Mouse (Mus musculus): ENCODE results near the gene Iqsec1. TPM values are rescaled to one million over a fixed set of nuclear protein-coding genes. Genes with fewer than 3 reads are reported as not detected.

Iqsec1 gene
- polyA plus RNA-seq, 1 experiment from 2014 or later: 14.6 TPM

GRCm38 (mm10) chr6:90725526-90725925 lies 263.0 kb downstream of the Iqsec1 start:
- no peaks in the 10 kb centered on the region for H3K9me3 ChIP-seq (ENCODE audit: control insufficient read depth, low read length)
- H3K27me3 ChIP-seq (ENCODE audit: control insufficient read depth, insufficient read depth, low read length): no peaks in the 10 kb centered on the region
- ATAC-seq (ENCODE audit: low FRiP score): peak; percentile 63
- H3K9ac ChIP-seq (ENCODE audit: low read length): peak overlapping the region; percentile 5; the same call in 1 of the 2 replicates
- H3K4me2 ChIP-seq: no peak overlapping the region
- H3K4me1 ChIP-seq (ENCODE audit: control insufficient read depth, insufficient read depth, low read length): peaks cover 12% of the 10 kb centered on the region
- no peak overlapping the region for H3K4me3 ChIP-seq (ENCODE audit: low read depth, low read length)
- WGBS: 73% methylated on average over 1 of the region's 1 CpGs
- H3K36me3 ChIP-seq (ENCODE audit: control insufficient read depth, insufficient read depth, low read length): no peaks in the 10 kb centered on the region
- H3K27ac ChIP-seq (ENCODE audit: low read depth, low read length): peak overlapping the region; percentile 44; the same call in 1 of the 2 replicates
- no peak for DNase-seq (ENCODE audit: low spot score, missing footprints)

DNA sequence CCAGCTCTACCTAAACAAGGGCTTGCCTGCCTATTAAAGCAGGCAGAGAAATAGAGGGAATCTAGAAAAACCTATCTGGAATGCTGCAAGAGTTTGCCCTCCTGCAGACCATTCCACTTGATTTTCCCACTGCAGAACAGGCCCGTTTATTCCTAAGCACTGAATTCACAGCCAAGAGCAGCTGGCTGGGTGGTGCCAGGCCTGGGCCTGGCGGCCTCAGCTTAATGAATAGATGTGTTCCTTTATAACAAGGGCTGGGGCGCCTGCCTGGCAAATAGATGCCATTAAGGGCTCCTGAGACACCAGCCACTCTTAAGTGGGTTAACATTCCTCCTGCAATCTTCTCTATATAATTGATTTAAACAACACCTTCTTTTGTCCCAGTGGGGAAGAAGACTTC lies 265.5 kb downstream of the Iqsec1 start:
- ATAC-seq (ENCODE audit: low FRiP score) (no peak), DNase-seq (ENCODE audit: low spot score, missing footprints) (no peak)
- 83% methylated on average over 3 of the region's 3 CpGs for WGBS
- H3K36me3 ChIP-seq (ENCODE audit: control insufficient read depth, insufficient read depth, low read length): no peaks in the 10 kb centered on the region
- no peak overlapping the region for H3K4me2 ChIP-seq
- H3K27me3 ChIP-seq (ENCODE audit: control insufficient read depth, insufficient read depth, low read length): no peaks in the 10 kb centered on the region
- no peaks in the 10 kb centered on the region for H3K9me3 ChIP-seq (ENCODE audit: control insufficient read depth, low read length)
- H3K9ac ChIP-seq (ENCODE audit: low read length): no peak overlapping the region
- H3K4me3 ChIP-seq (ENCODE audit: low read depth, low read length): no peak overlapping the region
- H3K4me1 ChIP-seq (ENCODE audit: control insufficient read depth, insufficient read depth, low read length): peaks cover 12% of the 10 kb centered on the region
- H3K27ac ChIP-seq (ENCODE audit: low read depth, low read length): no peak overlapping the region

- H3K4me1 ChIP-seq (ENCODE audit: control insufficient read depth, insufficient read depth, low read length): peaks cover 12% of the 10 kb centered on the region
- H3K4me2 ChIP-seq: no peak overlapping the region
- H3K36me3 ChIP-seq (ENCODE audit: control insufficient read depth, insufficient read depth, low read length): no peaks in the 10 kb centered on the region
- H3K4me3 ChIP-seq (ENCODE audit: low read depth, low read length): no peak overlapping the region
- 64% methylated on average over 5 of the region's 5 CpGs for WGBS
- no peak overlapping the region for H3K27ac ChIP-seq (ENCODE audit: low read depth, low read length)
- no peaks in the 10 kb centered on the region for H3K9me3 ChIP-seq (ENCODE audit: control insufficient read depth, low read length)
- H3K9ac ChIP-seq (ENCODE audit: low read length): no peak overlapping the region
- no peak for DNase-seq (ENCODE audit: low spot score, missing footprints)
- no peak for ATAC-seq (ENCODE audit: low FRiP score)
- H3K27me3 ChIP-seq (ENCODE audit: control insufficient read depth, insufficient read depth, low read length): no peaks in the 10 kb centered on the region
These were observed 267.3 kb downstream of the Iqsec1 start for GRCm38 (mm10) chr6:90720996-90721746.

DNA sequence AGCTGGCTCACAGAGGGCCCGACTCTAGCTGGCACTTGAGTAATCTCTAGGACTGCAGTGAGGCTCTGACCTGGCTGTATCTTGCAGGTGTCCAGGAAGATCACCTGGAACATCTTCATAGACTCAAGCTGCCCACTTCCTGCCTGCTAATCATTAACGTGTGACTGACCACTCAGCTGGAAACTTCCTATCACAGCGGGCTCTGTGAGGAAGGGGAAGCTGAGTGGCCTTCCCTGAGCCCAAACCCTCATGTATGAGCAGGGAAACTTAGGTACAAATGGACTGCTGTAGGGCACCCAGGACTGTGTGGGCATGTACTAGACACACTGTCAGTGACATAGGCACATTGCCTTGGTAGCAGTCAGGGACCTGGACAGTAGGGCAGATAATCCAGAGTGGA lies 268.3 kb downstream of the Iqsec1 start:
- Histone ChIP-seq H3K4me1 (ENCODE audit: control insufficient read depth, insufficient read depth, low read length) (peaks cover 12% of the 10 kb centered on the region), H3K4me3 (ENCODE audit: low read depth, low read length) (no peak overlapping the region), H3K27me3 (ENCODE audit: control insufficient read depth, insufficient read depth, low read length) (no peaks in the 10 kb centered on the region), H3K27ac (ENCODE audit: low read depth, low read length) (no peak overlapping the region), H3K9me3 (ENCODE audit: control insufficient read depth, low read length) (no peaks in the 10 kb centered on the region), H3K36me3 (ENCODE audit: control insufficient read depth, insufficient read depth, low read length) (no peaks in the 10 kb centered on the region), H3K9ac (ENCODE audit: low read length) (no peak overlapping the region), H3K4me2 (no peak overlapping the region)
- DNase-seq (ENCODE audit: low spot score, missing footprints) (no peak), ATAC-seq (ENCODE audit: low FRiP score) (no peak)
- WGBS: 79% methylated on average over 3 of the region's 3 CpGs

GRCm38 (mm10) chr6:90719402-90719801 lies 269.1 kb downstream of the Iqsec1 start:
- no peaks in the 10 kb centered on the region for H3K36me3 ChIP-seq (ENCODE audit: control insufficient read depth, insufficient read depth, low read length)
- DNase-seq (ENCODE audit: low spot score, missing footprints): no peak
- no peak for ATAC-seq (ENCODE audit: low FRiP score)
- H3K4me2 ChIP-seq: no peak overlapping the region
- no peaks in the 10 kb centered on the region for H3K9me3 ChIP-seq (ENCODE audit: control insufficient read depth, low read length)
- H3K27ac ChIP-seq (ENCODE audit: low read depth, low read length): no peak overlapping the region
- peaks cover 16% of the 10 kb centered on the region for H3K4me1 ChIP-seq (ENCODE audit: control insufficient read depth, insufficient read depth, low read length)
- no peak overlapping the region for H3K4me3 ChIP-seq (ENCODE audit: low read depth, low read length)
- H3K27me3 ChIP-seq (ENCODE audit: control insufficient read depth, insufficient read depth, low read length): no peaks in the 10 kb centered on the region
- 89% methylated on average over 6 of the region's 6 CpGs for WGBS
- H3K9ac ChIP-seq (ENCODE audit: low read length): no peak overlapping the region

DNA sequence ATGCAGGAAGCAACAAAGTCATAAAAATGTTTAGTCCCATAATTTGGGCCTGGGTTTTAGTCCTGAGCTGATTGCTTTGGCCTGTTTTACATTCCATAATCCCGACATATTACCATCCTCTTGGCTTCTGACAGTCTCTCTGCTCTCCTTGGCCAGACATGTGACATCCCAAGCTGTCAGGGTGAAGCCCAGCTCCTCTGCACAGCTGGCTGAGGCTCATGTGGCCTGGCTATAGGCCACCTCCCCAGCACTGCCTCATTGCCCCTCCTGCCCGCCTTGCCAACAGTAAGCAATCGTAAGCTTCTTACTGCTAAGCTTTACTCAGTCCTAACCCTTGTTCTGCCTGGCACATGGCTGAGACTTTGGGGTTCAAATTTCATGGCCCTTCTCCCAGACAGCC lies 270.0 kb downstream of the Iqsec1 start:
- Histone ChIP-seq H3K4me3 (ENCODE audit: low read depth, low read length) (no peak overlapping the region), H3K9ac (ENCODE audit: low read length) (no peak overlapping the region), H3K4me1 (ENCODE audit: control insufficient read depth, insufficient read depth, low read length) (peaks cover 18% of the 10 kb centered on the region), H3K27ac (ENCODE audit: low read depth, low read length) (no peak overlapping the region), H3K27me3 (ENCODE audit: control insufficient read depth, insufficient read depth, low read length) (no peaks in the 10 kb centered on the region), H3K4me2 (no peak overlapping the region), H3K9me3 (ENCODE audit: control insufficient read depth, low read length) (no peaks in the 10 kb centered on the region), H3K36me3 (ENCODE audit: control insufficient read depth, insufficient read depth, low read length) (no peaks in the 10 kb centered on the region)
- DNase-seq (ENCODE audit: low spot score, missing footprints) (no peak), ATAC-seq (ENCODE audit: low FRiP score) (no peak)
- WGBS: 83% methylated on average over 3 of the region's 3 CpGs

- DNase-seq (ENCODE audit: low spot score, missing footprints) (no peak), ATAC-seq (ENCODE audit: low FRiP score) (no peak)
- Histone ChIP-seq H3K27me3 (ENCODE audit: control insufficient read depth, insufficient read depth, low read length) (no peaks in the 10 kb centered on the region), H3K9me3 (ENCODE audit: control insufficient read depth, low read length) (no peaks in the 10 kb centered on the region), H3K4me3 (ENCODE audit: low read depth, low read length) (no peak overlapping the region), H3K4me1 (ENCODE audit: control insufficient read depth, insufficient read depth, low read length) (peaks cover 26% of the 10 kb centered on the region), H3K27ac (ENCODE audit: low read depth, low read length) (no peak overlapping the region), H3K4me2 (no peak overlapping the region), H3K9ac (ENCODE audit: low read length) (no peak overlapping the region), H3K36me3 (ENCODE audit: control insufficient read depth, insufficient read depth, low read length) (no peaks in the 10 kb centered on the region)
- WGBS: 74% methylated on average over 1 of the region's 1 CpGs
These were observed 270.8 kb downstream of the Iqsec1 start for GRCm38 (mm10) chr6:90717711-90718110.

GRCm38 (mm10) chr6:90716853-90717252 lies 271.6 kb downstream of the Iqsec1 start:
- no peak overlapping the region for H3K27ac ChIP-seq (ENCODE audit: low read depth, low read length)
- no peak for DNase-seq (ENCODE audit: low spot score, missing footprints)
- no peak overlapping the region for H3K9ac ChIP-seq (ENCODE audit: low read length)
- no peaks in the 10 kb centered on the region for H3K27me3 ChIP-seq (ENCODE audit: control insufficient read depth, insufficient read depth, low read length)
- H3K9me3 ChIP-seq (ENCODE audit: control insufficient read depth, low read length): no peaks in the 10 kb centered on the region
- H3K4me1 ChIP-seq (ENCODE audit: control insufficient read depth, insufficient read depth, low read length): peaks cover 34% of the 10 kb centered on the region
- H3K36me3 ChIP-seq (ENCODE audit: control insufficient read depth, insufficient read depth, low read length): no peaks in the 10 kb centered on the region
- WGBS: 47% methylated on average over 4 of the region's 4 CpGs
- H3K4me3 ChIP-seq (ENCODE audit: low read depth, low read length): peak overlapping the region; percentile 64; the same call in 1 of the 2 replicates
- peak overlapping the region; percentile 88 for H3K4me2 ChIP-seq
- no peak for ATAC-seq (ENCODE audit: low FRiP score)

DNA sequence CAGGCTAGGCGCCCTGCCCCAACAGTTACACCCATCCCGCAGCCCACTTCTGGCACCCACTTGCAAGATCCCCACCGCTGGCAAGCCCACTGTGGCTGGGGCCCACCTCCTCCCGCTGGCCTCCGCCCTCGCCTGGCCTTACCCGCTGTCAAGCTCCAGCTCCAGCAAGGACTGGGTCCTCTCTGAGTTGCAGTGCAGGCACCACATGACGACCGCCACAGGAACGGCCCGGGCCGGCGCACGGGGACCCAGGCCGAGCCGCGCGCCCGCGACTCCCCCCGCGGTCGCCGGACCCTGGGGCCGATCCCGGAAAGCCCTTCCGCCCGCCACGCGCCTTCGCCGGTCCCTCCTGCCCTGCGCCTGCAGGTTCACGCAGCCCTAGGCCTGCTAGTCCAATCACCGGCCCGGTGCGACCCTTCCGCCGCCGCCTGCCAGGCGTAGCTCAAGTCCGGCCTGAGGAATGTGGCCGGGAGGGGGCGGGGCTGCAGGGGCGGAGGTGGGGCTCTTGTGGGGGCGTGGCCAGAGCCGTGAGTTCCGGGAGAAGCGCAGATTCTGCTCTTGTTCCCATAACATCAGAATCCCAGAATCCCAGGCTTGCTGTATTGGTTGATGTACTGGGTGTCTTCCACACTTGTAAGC lies 272.3 kb downstream of the Iqsec1 start:
- WGBS: under 1% methylated on average over 49 of the region's 49 CpGs
- ATAC-seq (ENCODE audit: low FRiP score): peak; percentile 84

More for the DNA sequence above, 272.3 kb downstream of the Iqsec1 start:
- Histone ChIP-seq H3K27ac (ENCODE audit: low read depth, low read length) (peak overlapping the region; percentile 54), H3K9ac (ENCODE audit: low read length) (peak overlapping the region; percentile 77), H3K4me1 (ENCODE audit: control insufficient read depth, insufficient read depth, low read length) (peaks cover 41% of the 10 kb centered on the region), H3K9me3 (ENCODE audit: control insufficient read depth, low read length) (no peaks in the 10 kb centered on the region), H3K36me3 (ENCODE audit: control insufficient read depth, insufficient read depth, low read length) (no peaks in the 10 kb centered on the region), H3K4me2 (peak overlapping the region; percentile 88), H3K27me3 (ENCODE audit: control insufficient read depth, insufficient read depth, low read length) (no peaks in the 10 kb centered on the region), H3K4me3 (ENCODE audit: low read depth, low read length) (peak overlapping the region; percentile 64)
- peak; percentile 98 for DNase-seq (ENCODE audit: low spot score, missing footprints)
